Mouse (Mus musculus) testis, adult 10 weeks (tissue): Measurements from ENCODE around the gene Gzmd. TPM values are rescaled to one million over a fixed set of nuclear protein-coding genes. Genes with fewer than 3 reads are reported as not detected.

Source experiments
- polyA plus RNA-seq: library from polyadenylated mRNA; stranded (reverse); fragments of 350-450 nt; fragmentation: Illumina TruSeq; extraction: RNeasy Lipid Tissue Mini Kit (QIAGEN cat#74804); gene quantifications from one replicate; pipeline ENCODE4 v1.2.3, GENCODE M21; 2014; ENCODE audit warnings: low read depth, low replicate concordance

The Gzmd gene
- polyA plus RNA-seq = not detected

GRCm38 (mm10) chr14:56132508-56132907 lies at the start of gene Gzmd:
TSS of gene Gzmd (minus strand) at chr14:56132608.

GRCm38 (mm10) chr14:56174499-56174898 lies 42.1 kb upstream of the Gzmd start, which contains the start of gene Gzmn:
TSS of gene Gzmn (minus strand) at chr14:56174599.

GRCm38 (mm10) chr14:56159479-56159878 lies 27.1 kb upstream of the Gzmd start, which contains the start of gene Gzmg:
TSS of gene Gzmg (minus strand) at chr14:56159579.

GRCm38 (mm10) chr14:56120525-56120924 lies 11.9 kb downstream of the Gzmd start, which contains the start of gene Gzme:
TSS of gene Gzme (minus strand) at chr14:56120625.

GRCm38 (mm10) chr14:56102386-56102785 lies 30.0 kb downstream of the Gzmd start, which contains the start of gene Ctsg:
TSS of gene Ctsg (minus strand) at chr14:56102574.

GRCm38 (mm10) chr14:56085167-56085566 lies 47.2 kb downstream of the Gzmd start, which contains the start of gene Mcpt8:
TSS of gene Mcpt8 (minus strand) at chr14:56085273.

Other genes starting within 250 kb of the Gzmd start
- gene Cbln3, start 248.2 kb downstream of the Gzmd start, polyA plus RNA-seq = 0.38 TPM
- 2.2 TPM for gene Khnyn, start 247.7 kb downstream of the Gzmd start, polyA plus RNA-seq
- 15.9 TPM for gene Sdr39u1, start 232.3 kb downstream of the Gzmd start, polyA plus RNA-seq
- gene Cma1, start 187.9 kb downstream of the Gzmd start, polyA plus RNA-seq = not detected
- gene Cma2, start 181.6 kb downstream of the Gzmd start, polyA plus RNA-seq = not detected
- not detected for gene Mcpt1, start 114.6 kb downstream of the Gzmd start, polyA plus RNA-seq
- gene Mcpt9, start 102.1 kb downstream of the Gzmd start, polyA plus RNA-seq = not detected
- not detected for gene Mcpt2, start 90.6 kb downstream of the Gzmd start, polyA plus RNA-seq
- gene Mcpt4, start 70.3 kb downstream of the Gzmd start, polyA plus RNA-seq = 0.25 TPM
- not detected for gene Mcpt8, start 47.3 kb downstream of the Gzmd start, polyA plus RNA-seq
- gene Ctsg, start 30.0 kb downstream of the Gzmd start, polyA plus RNA-seq = not detected
- not detected for gene Gzme, start 12.0 kb downstream of the Gzmd start, polyA plus RNA-seq
- gene Gzmg, start 27.0 kb upstream of the Gzmd start, polyA plus RNA-seq = not detected
- 39.5 TPM for gene Gzmn, start 42.0 kb upstream of the Gzmd start, polyA plus RNA-seq
- gene Gzmf, start 78.8 kb upstream of the Gzmd start, polyA plus RNA-seq = not detected
- gene Gzmc, start 102.0 kb upstream of the Gzmd start, polyA plus RNA-seq = not detected
- not detected for gene Gzmb, start 129.7 kb upstream of the Gzmd start, polyA plus RNA-seq
- 0.20 TPM for gene Atp12a, start 232.5 kb upstream of the Gzmd start, polyA plus RNA-seq